Mouse (Mus musculus) kidney, postnatal 0 days (tissue): ENCODE measurements around the gene Olfr458. TPM values are rescaled to one million over a fixed set of nuclear protein-coding genes. Genes with fewer than 3 reads are reported as not detected.
"Not testable (repeated sequence)": the region's sequence is repeated elsewhere in the genome, so short reads cannot be mapped to it uniquely, and the experiment has no call there.

Experiments used
- ATAC-seq: fragments of 200-750 bp; cut with Nextera tagmentation; replicated peaks from 2 replicates; pipeline ENCODE4 v1.8.0; 2017; ENCODE audit warnings: low read depth, moderate number of reproducible peaks, moderate TSS enrichment, moderate library complexity; ENCODE audit not compliant: low FRiP score
- DNase-seq: peaks from one replicate; pipeline ENCODE4 v3.0.0-alpha.2; 2016; ENCODE audit warnings: low spot score
- H3K27ac ChIP-seq: fragments of 300-500 bp; sonication (generic); 2 replicates; pipeline ENCODE4 v1.5.1; 2014; ENCODE audit warnings: mild to moderate bottlenecking
- H3K27me3 ChIP-seq: fragments of 300-500 bp; sonication (generic); 2 replicates; pipeline ENCODE4 v1.6.1; 2014; ENCODE audit warnings: low read length, mixed read lengths; ENCODE audit not compliant: insufficient read depth
- H3K36me3 ChIP-seq: fragments of 300-500 bp; sonication (generic); 2 replicates; pipeline ENCODE4 v1.6.1; 2014; ENCODE audit warnings: low read length, mixed read lengths; ENCODE audit not compliant: insufficient read depth
- H3K4me1 ChIP-seq: fragments of 300-500 bp; sonication (generic); replicated peaks from 2 replicates; pipeline ENCODE4 v1.6.1; 2014; ENCODE audit warnings: antibody characterized with exemption, low read length, mixed read lengths; ENCODE audit not compliant: insufficient read depth
- H3K4me2 ChIP-seq: fragments of 300-500 bp; sonication (generic); 2 replicates; pipeline ENCODE4 v1.6.1; 2014; ENCODE audit warnings: mild to moderate bottlenecking, low read length, moderate library complexity, mixed read lengths
- H3K4me3 ChIP-seq: fragments of 300-500 bp; sonication (generic); replicated peaks from 2 replicates; pipeline ENCODE4 v1.5.1; 2014; ENCODE audit warnings: low read depth, low read length
- H3K9ac ChIP-seq: fragments of 300-500 bp; sonication (generic); 2 replicates; pipeline ENCODE4 v1.6.1; 2014; ENCODE audit warnings: low read depth, low read length
- H3K9me3 ChIP-seq: fragments of 300-500 bp; sonication (generic); replicated peaks from 2 replicates; pipeline ENCODE4 v1.6.1; 2016; ENCODE audit warnings: low read length, inconsistent platforms, mixed read lengths
- CTCF ChIP-seq: IDR thresholded peaks from 2 replicates; pipeline ENCODE4 v1.5.1; 2016; ENCODE audit warnings: antibody characterized with exemption, low read depth, mild to moderate bottlenecking, moderate library complexity
- WGBS: fragments of 180-500 bp; shearing (Covaris S2); extraction: QIAGEN DNeasy Blood & Tissue Kit; methylation state at CpG from one replicate; pipeline ENCODE4 v1.1.7; 2014; 5-methylcytosine and 5-hydroxymethylcytosine counted together
- polyA plus RNA-seq: library from polyadenylated mRNA; unstranded; fragments of >200 nt; fragmentation: Nextera tagmentation; extraction: Ambion mirVana; gene quantifications from 2 replicates; pipeline ENCODE4 v1.2.1, GENCODE M21; 2015

Gene Olfr458
- polyA plus RNA-seq, 1 experiment from 2014 or later: 0.12 TPM

GRCm38 (mm10) chr6:42476235-42476634, 11.2 kb upstream of the Olfr458 start, which contains the start of gene Olfr457:
Gene Olfr457, minus strand, starts transcription at chr6:42476335.
- H3K9ac ChIP-seq: no peak within 1 kb of the TSS
- H3K4me2 ChIP-seq: no peak within 1 kb of the TSS
- 68% methylated on average over 1 of the region's 1 CpGs for WGBS
- no peaks in the 10 kb centered on the region for H3K4me1 ChIP-seq
- no peak within 1 kb of the TSS for H3K4me3 ChIP-seq
- no peaks in the 10 kb centered on the region for H3K27me3 ChIP-seq
- H3K27ac ChIP-seq: no peak within 1 kb of the TSS
- no peak for TF ChIP-seq CTCF
- H3K36me3 ChIP-seq: no peaks in the 10 kb centered on the region
- DNase-seq (no peak), ATAC-seq (no peak)
- no peaks in the 10 kb centered on the region for H3K9me3 ChIP-seq

- H3K4me2 ChIP-seq, H3K4me1 ChIP-seq, ATAC-seq, H3K9ac ChIP-seq, DNase-seq, H3K4me3 ChIP-seq, H3K27ac ChIP-seq, H3K9me3 ChIP-seq, H3K27me3 ChIP-seq, H3K36me3 ChIP-seq: not testable (repeated sequence)
- WGBS: 95% methylated on average over 4 of the region's 4 CpGs
These were observed 6.3 kb upstream of the Olfr458 start for GRCm38 (mm10) chr6:42471298-42471697.

- Histone ChIP-seq H3K36me3 (no peaks in the 10 kb centered on the region), H3K27ac (no peak overlapping the region), H3K9ac (no peak overlapping the region), H3K9me3 (no peaks in the 10 kb centered on the region), H3K4me2 (no peak overlapping the region), H3K27me3 (no peaks in the 10 kb centered on the region), H3K4me3 (no peak overlapping the region), H3K4me1 (no peaks in the 10 kb centered on the region)
- WGBS: 75% methylated on average over 4 of the region's 4 CpGs
- ATAC-seq (no peak), DNase-seq (no peak)
- TF ChIP-seq CTCF: no peak
These were observed 5.5 kb upstream of the Olfr458 start for GRCm38 (mm10) chr6:42470542-42470941.

GRCm38 (mm10) chr6:42447381-42447780, 17.6 kb downstream of the Olfr458 start:
- ATAC-seq: no peak
- H3K4me3 ChIP-seq: no peak overlapping the region
- H3K4me2 ChIP-seq: no peak overlapping the region
- no peaks in the 10 kb centered on the region for H3K36me3 ChIP-seq
- no peak for DNase-seq
- no peak overlapping the region for H3K27ac ChIP-seq
- no peaks in the 10 kb centered on the region for H3K9me3 ChIP-seq
- TF ChIP-seq CTCF: no peak
- H3K9ac ChIP-seq: no peak overlapping the region
- no peaks in the 10 kb centered on the region for H3K27me3 ChIP-seq
- WGBS: 69% methylated on average over 2 of the region's 2 CpGs
- H3K4me1 ChIP-seq: no peaks in the 10 kb centered on the region

- DNase-seq (no peak), ATAC-seq (no peak)
- Histone ChIP-seq H3K4me3 (no peak overlapping the region), H3K27ac (no peak overlapping the region), H3K27me3 (no peaks in the 10 kb centered on the region), H3K4me1 (no peaks in the 10 kb centered on the region), H3K9me3 (no peaks in the 10 kb centered on the region), H3K9ac (no peak overlapping the region), H3K4me2 (no peak overlapping the region), H3K36me3 (no peaks in the 10 kb centered on the region)
- 63% methylated on average over 2 of the region's 2 CpGs for WGBS
- no peak for TF ChIP-seq CTCF
These were observed 20.5 kb downstream of the Olfr458 start for GRCm38 (mm10) chr6:42444491-42444890.

DNA sequence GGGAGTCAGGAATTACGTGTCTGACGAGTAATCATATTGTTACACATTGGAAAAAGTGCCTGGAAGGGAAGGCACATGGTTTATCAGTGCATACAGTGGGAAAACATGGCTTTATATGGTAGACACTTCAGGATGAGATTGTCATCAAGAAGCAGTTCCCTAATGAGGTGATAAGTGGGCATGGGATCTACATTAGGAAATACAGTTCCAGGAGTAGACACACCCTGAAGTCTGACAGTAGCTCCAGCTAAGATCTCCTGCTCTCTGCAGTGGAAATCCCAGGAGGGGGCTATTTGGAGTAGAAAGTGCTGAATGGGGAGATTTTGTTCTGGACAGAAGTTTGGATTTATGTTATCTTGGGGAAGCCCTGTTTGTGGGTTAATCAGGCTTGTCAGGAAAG, 23.6 kb downstream of the Olfr458 start:
- ATAC-seq: no peak

DNA sequence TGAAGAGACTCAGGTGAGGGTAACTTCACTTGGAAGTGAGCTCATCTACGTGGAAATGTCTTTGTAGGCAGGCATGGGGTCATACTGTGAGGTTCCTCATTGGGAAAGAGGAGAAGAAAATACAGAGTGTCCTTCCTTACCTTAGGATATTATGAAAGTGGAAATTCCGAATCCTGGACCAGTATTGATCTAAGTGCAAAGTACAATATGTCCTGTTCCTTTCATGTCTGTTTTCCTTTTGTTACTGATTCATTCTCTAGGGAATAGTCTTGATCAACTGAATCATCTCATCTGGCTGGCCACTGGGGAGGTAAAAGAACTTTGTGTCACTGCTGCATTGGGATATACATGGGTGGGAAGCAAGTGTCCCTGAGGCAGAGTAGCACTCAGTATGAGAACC, 29.5 kb downstream of the Olfr458 start:
- no peak for TF ChIP-seq CTCF
- Histone ChIP-seq H3K4me2 (no peak overlapping the region), H3K9me3 (no peaks in the 10 kb centered on the region), H3K9ac (no peak overlapping the region), H3K27ac (no peak overlapping the region), H3K27me3 (no peaks in the 10 kb centered on the region), H3K4me3 (no peak overlapping the region), H3K36me3 (no peaks in the 10 kb centered on the region), H3K4me1 (no peaks in the 10 kb centered on the region)
- ATAC-seq (no peak), DNase-seq (no peak)
- WGBS: 73% methylated on average over 2 of the region's 2 CpGs

More for the DNA sequence above, 23.6 kb downstream of the Olfr458 start:
- Histone ChIP-seq H3K27me3 (no peaks in the 10 kb centered on the region), H3K36me3 (no peaks in the 10 kb centered on the region), H3K27ac (no peak overlapping the region), H3K9ac (no peak overlapping the region), H3K4me2 (no peak overlapping the region), H3K4me1 (no peaks in the 10 kb centered on the region), H3K4me3 (no peak overlapping the region), H3K9me3 (no peaks in the 10 kb centered on the region)
- DNase-seq: no peak
- TF ChIP-seq CTCF: no peak
- 58% methylated on average over 2 of the region's 2 CpGs for WGBS
